Mouse (Mus musculus) forebrain, embryonic 10.5 days (tissue): Measurements from ENCODE around the gene Kntc1. TPM values are rescaled to one million over a fixed set of nuclear protein-coding genes. Genes with fewer than 3 reads are reported as not detected.
"Not testable (repeated sequence)": the region's sequence is repeated elsewhere in the genome, so short reads cannot be mapped to it uniquely, and the experiment has no call there.

Experiments
- DNase-seq: peaks from one replicate; pipeline ENCODE4 v3.0.0-alpha.2; 2017; ENCODE audit warnings: low spot score; ENCODE audit errors: extremely low spot score
- H3K27ac ChIP-seq: fragments of 300-500 bp; sonication (generic); 2 replicates; pipeline ENCODE4 v1.5.1; 2016; ENCODE audit warnings: mild to moderate bottlenecking
- H3K27me3 ChIP-seq: fragments of 300-500 bp; sonication (generic); 2 replicates; pipeline ENCODE4 v1.6.1; 2016; ENCODE audit warnings: mild to moderate bottlenecking; ENCODE audit not compliant: poor library complexity, severe bottlenecking
- H3K36me3 ChIP-seq: fragments of 300-500 bp; sonication (generic); replicated peaks from 2 replicates; pipeline ENCODE4 v1.6.1; 2016; ENCODE audit warnings: mild to moderate bottlenecking, moderate library complexity
- H3K4me1 ChIP-seq: fragments of 300-500 bp; sonication (generic); 2 replicates; pipeline ENCODE4 v1.6.1; 2016
- H3K4me3 ChIP-seq: fragments of 300-500 bp; sonication (generic); 2 replicates; pipeline ENCODE4 v1.5.1; 2016; ENCODE audit warnings: mild to moderate bottlenecking, moderate library complexity
- H3K9me3 ChIP-seq: fragments of 300-500 bp; sonication (generic); 2 replicates; pipeline ENCODE4 v1.6.1; 2016; ENCODE audit warnings: mild to moderate bottlenecking, moderate library complexity
- WGBS: fragments of 180-500 bp; shearing (Covaris S2); methylation state at CpG from one replicate; pipeline ENCODE4 v1.1.7; 2016; 5-methylcytosine and 5-hydroxymethylcytosine counted together
- polyA plus RNA-seq: library from polyadenylated mRNA; unstranded; fragments of >200 nt; fragmentation: Nextera tagmentation; extraction: Ambion mirVana; gene quantifications from 2 replicates; pipeline ENCODE4 v1.2.1, GENCODE M21; 2016

Gene Kntc1
- polyA plus RNA-seq = 51.3 and 52.1 TPM in 2 replicates

DNA sequence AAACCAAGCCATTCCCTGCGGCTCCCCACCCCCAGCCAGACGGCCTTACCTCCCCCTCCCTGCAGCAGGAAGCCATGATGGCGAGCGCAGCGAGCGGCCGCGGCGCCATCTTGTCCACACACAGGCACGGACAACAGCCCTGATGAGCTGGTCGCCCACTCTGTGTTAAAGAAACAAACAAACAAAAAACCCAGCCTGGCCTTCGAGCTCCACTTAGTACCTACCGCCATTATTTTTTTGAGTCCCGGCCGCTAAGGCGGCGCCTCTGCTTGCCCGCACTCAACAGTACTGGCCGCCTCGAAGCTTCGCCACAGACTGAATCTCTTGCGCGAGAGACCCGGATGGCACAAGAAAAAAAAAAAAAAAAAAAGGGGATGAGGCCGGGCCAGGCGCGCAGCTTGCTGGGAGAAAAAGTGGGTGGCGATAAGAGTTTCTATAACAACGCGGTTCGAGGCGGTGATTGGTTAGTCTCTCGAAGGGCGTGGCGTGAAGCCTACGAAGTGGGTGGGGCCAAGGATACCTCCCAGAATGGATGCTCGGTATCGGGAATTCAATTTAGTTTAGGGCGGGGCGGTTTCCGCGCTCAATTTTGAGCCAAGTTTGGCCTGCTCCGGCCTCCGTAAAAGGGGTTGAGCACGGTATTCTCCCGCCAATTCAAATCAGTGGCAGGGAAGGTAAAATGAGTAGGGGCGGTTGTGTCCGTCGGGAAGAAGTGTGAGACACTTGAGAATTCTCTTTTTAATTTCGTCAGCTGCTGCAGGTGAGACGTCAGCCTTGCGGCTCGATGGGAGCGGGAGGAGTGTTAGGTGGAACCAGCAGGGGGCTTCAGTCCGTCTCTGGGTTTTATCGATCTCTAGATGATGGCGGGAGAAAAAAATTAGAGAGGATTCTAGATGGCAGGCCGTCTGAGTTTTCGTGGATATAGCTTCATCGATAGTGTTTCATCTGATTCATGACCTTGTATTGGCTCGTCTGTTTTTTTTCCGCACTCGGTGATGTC lies at the start of gene Kntc1, which contains the start of gene Rsrc2:
Gene Kntc1 (plus strand): TSS at position 652 of the 1,000 bp plus-strand sequence.
Gene Rsrc2 (minus strand): TSS at position 350 of the 1,000 bp plus-strand sequence.
- under 1% methylated on average over 63 of the region's 63 CpGs for WGBS
- H3K36me3 ChIP-seq = peaks cover 60% of the 10 kb centered on the region
- H3K27me3 ChIP-seq = no peaks in the 10 kb centered on the region
- peak within 1 kb of the TSS; percentile 86 for H3K4me3 ChIP-seq
- no peaks in the 10 kb centered on the region for H3K9me3 ChIP-seq
- H3K4me1 ChIP-seq = peaks cover 34% of the 10 kb centered on the region
- DNase-seq = peak; percentile 100
- H3K27ac ChIP-seq = peak within 1 kb of the TSS; percentile 98

DNA sequence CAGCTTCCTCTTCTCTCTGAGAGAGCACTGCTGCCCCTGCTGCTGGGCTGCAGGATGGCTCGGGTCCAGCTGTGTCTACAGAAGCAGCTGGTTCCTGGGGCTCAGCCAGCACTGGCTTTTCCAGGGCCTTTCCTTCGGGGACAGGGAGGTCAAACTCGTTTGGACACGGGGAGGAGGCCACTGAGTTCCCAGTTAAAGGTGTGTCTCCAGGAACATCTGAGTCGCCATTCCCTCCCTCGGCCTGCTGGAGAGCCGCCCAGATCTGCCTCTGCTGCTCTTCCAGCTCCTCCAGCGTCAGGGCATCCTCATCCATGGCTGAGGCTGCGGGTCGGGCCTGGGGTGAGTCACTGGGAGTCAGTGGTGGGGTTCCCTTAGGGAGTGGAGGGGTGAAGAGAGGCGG lies 48.9 kb upstream of the Kntc1 start:
- H3K27ac ChIP-seq = no peak overlapping the region
- H3K4me3 ChIP-seq = no peak overlapping the region
- H3K4me1 ChIP-seq = no peaks in the 10 kb centered on the region
- H3K9me3 ChIP-seq = no peaks in the 10 kb centered on the region
- peaks cover 85% of the 10 kb centered on the region for H3K36me3 ChIP-seq
- H3K27me3 ChIP-seq = no peaks in the 10 kb centered on the region
- 86% methylated on average over 11 of the region's 11 CpGs for WGBS
- no peak for DNase-seq

DNA sequence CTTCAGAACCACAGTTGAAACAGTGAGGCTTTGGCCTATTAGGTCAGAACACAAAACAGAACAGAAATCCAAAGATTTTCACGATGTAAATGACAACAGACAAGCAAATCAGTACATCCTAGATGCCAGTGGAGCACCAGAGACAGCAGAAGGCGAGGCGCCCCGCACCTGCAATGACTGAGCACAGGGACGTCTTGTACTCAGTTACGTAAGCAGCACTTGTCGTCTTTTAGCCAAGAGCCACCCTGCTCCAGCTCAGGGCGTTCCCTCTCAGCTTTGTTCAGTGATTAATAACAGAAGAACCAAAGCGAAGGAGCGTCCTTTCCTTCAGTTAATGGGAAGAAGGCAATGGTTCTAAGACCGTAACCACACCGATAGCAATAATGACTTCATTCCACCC lies 40.9 kb upstream of the Kntc1 start:
- H3K4me3 ChIP-seq = no peak overlapping the region
- DNase-seq = no peak
- H3K9me3 ChIP-seq = peaks cover 5% of the 10 kb centered on the region; the same call in 1 of the 2 replicates
- H3K36me3 ChIP-seq = peaks cover 100% of the 10 kb centered on the region
- H3K27me3 ChIP-seq = no peaks in the 10 kb centered on the region
- 96% methylated on average over 12 of the region's 12 CpGs for WGBS
- H3K27ac ChIP-seq = no peak overlapping the region
- H3K4me1 ChIP-seq = no peaks in the 10 kb centered on the region

DNA sequence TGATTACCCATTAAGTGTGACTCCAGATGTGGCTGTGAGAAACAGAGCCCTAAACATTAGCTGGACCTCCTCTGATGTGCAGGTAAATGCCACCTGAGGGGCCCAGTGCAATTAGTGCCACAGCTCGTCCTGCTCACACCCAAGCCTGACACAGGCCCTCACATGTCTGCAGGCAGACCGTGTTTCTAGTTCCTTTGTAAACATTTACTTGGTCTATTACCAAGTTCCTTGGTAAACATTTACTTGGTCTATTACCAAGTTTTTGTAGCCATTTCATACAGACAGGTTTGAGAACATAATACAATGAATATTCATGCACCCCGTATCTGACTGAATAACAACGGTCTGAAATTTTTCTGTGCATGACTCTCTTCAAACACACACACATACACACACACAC lies 39.9 kb upstream of the Kntc1 start:
- Histone ChIP-seq H3K27ac (no peak overlapping the region), H3K9me3 (peaks cover 5% of the 10 kb centered on the region; the same call in 1 of the 2 replicates), H3K27me3 (no peaks in the 10 kb centered on the region), H3K4me1 (no peaks in the 10 kb centered on the region), H3K36me3 (peaks cover 100% of the 10 kb centered on the region), H3K4me3 (no peak overlapping the region)
- WGBS = 89% methylated on average over 4 of the region's 4 CpGs
- no peak for DNase-seq

DNA sequence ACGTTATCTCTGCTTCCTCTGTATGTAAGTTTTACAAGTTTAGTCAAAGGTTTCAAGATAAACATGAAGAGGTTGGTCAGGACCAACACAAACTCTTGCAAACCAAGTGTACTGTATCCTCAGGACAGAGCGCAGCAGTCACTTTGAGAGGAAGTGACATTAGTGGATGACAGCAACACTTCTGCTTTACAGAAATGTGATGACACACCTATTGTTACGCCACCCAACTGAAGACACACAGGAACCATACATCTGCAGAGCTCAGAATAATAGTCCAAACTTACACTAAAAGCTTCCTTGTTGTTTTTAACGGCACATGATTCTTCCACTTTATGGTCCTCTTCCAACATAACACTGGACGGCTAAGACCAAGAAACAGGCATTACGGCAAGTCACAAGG lies 35.7 kb upstream of the Kntc1 start:
- WGBS = 97% methylated on average over 6 of the region's 6 CpGs
- H3K36me3 ChIP-seq = peaks cover 100% of the 10 kb centered on the region

DNA sequence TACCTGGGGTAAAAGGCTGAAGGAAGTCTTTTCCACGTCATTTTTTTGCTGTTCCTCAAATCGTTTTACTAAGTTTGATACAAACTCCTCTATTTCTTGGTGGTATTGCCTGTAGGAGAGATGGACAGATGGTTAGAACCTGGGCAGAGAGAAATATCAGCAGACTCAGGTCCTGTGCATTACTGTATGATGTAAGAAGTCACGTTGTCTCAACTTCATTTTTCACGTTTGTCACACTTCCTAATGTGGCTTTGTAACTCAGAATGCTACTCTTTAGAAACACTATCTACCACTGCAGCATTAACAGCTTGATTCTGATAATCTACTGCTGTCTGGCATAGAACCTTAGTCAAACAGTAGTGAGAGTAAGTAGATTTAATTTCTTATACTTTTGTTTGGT lies 34.9 kb upstream of the Kntc1 start:
- Histone ChIP-seq H3K36me3 (peaks cover 94% of the 10 kb centered on the region), H3K27me3 (no peaks in the 10 kb centered on the region), H3K27ac (no peak overlapping the region), H3K9me3 (peaks cover 5% of the 10 kb centered on the region; the same call in 1 of the 2 replicates), H3K4me3 (no peak overlapping the region), H3K4me1 (peaks cover 26% of the 10 kb centered on the region)
- DNase-seq = no peak
- 95% methylated on average over 4 of the region's 4 CpGs for whole genome bisulfite sequencing

More for the DNA sequence above, 35.7 kb upstream of the Kntc1 start:
- no peak for DNase-seq
- no peak overlapping the region for H3K4me3 ChIP-seq
- peaks cover 18% of the 10 kb centered on the region for H3K4me1 ChIP-seq
- H3K27me3 ChIP-seq = no peaks in the 10 kb centered on the region
- no peak overlapping the region for H3K27ac ChIP-seq
- H3K9me3 ChIP-seq = peaks cover 5% of the 10 kb centered on the region; the same call in 1 of the 2 replicates

DNA sequence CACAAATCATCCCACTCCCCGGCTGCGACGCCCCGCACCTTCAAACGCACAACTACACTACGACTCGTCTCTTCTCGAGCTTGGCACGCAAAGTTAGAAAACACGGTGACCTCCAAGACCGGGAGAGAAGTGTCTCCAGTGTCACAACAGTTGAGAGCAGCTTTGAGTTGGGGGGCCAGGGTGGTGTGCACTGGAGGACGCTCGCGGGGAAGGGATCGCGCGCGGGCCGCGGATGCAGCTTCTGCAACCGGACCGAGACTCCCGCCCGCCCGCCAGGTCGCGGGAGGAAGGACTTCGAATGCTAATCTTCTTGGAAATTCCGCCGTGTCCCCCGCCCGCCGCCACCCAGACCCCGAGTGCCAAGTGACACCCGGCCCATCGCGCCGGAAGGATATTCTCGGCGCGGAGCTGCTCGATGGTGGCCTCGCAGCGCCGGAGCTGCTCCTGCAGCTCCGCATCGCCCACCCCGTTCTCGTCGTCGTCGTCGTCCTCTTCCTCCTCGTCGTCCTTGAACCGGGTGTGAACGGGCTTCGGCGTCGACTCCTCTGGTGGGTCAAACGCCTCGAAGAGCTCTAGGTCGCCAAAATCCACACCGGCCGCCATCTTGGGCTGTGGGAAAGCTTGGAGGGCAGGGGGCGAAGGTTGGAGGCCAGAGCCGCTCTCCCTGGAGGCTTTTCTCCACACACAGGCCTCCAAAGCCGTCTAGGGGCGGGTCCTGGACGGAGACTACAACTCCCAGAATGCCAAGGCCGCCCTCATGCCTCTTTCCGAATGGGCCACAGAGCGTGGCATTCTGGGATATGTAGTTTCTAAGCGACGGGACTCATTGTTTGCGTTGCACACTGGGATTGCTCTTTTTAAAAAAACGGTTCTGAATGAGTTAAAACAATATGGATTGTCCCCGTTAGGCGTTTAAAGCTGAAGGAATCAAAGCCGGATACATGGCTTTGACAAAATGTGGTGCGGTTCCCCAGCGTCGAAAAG lies 28.9 kb upstream of the Kntc1 start, which contains the start of gene Zcchc8:
Gene Zcchc8 (minus strand): TSS at position 773 of the 984 bp plus-strand sequence.
- Histone ChIP-seq H3K27ac (peak within 1 kb of the TSS; percentile 96), H3K36me3 (peaks cover 35% of the 10 kb centered on the region), H3K4me1 (peaks cover 32% of the 10 kb centered on the region), H3K4me3 (peak within 1 kb of the TSS; percentile 74), H3K27me3 (no peaks in the 10 kb centered on the region), H3K9me3 (no peaks in the 10 kb centered on the region)
- peak; percentile 98 for DNase-seq
- WGBS = under 1% methylated on average over 83 of the region's 83 CpGs

DNA sequence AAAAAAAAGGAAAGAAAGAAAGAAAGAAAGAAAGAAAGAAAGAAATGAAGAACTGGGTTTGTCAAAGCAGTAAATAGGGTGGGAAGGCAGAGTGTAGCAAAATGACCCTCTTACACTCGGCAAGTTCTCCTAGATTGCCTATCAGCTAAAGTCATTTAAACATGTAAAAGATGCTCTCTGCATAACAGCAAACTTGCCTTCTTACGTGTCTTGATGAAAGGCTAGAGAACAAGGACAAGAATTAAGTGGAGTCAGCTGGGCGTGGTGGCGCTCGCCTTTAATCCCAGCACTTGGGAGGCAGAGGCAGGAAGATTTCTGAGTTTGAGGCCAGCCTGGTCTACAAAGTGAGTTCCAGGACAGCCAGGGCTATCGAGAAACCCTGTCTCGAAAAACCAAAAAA lies 25.7 kb upstream of the Kntc1 start:
- Histone ChIP-seq H3K36me3 (peaks cover 22% of the 10 kb centered on the region), H3K4me1 (peaks cover 13% of the 10 kb centered on the region)
- 92% methylated on average over 7 of the region's 7 CpGs for WGBS
- H3K27ac ChIP-seq, H3K9me3 ChIP-seq, H3K4me3 ChIP-seq, DNase-seq, H3K27me3 ChIP-seq: not testable (repeated sequence)

DNA sequence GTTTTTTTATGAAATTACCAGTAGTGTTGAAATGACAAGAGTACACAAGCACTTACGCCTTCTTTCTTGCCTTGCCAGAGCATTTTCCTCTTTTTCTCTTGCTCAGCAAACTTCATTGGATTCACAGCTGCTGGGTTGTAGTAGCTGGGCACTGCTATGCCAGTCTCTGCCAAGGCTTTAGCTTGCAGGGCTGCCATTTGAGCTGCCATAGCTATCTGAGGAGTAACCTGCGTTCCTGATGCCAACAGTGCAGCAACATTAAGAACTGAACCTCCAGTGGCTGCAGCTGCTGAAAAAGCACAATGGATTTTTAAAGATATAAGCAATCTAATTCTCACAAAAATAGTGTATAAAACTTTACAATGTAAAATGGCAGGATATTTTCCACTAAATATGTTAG lies 18.5 kb upstream of the Kntc1 start:
- no peak overlapping the region for H3K4me3 ChIP-seq
- H3K27ac ChIP-seq = no peak overlapping the region
- peaks cover 91% of the 10 kb centered on the region for H3K36me3 ChIP-seq
- no peaks in the 10 kb centered on the region for H3K9me3 ChIP-seq
- H3K4me1 ChIP-seq = no peaks in the 10 kb centered on the region
- DNase-seq = no peak
- H3K27me3 ChIP-seq = no peaks in the 10 kb centered on the region
- WGBS = 96% methylated on average over 2 of the region's 2 CpGs

DNA sequence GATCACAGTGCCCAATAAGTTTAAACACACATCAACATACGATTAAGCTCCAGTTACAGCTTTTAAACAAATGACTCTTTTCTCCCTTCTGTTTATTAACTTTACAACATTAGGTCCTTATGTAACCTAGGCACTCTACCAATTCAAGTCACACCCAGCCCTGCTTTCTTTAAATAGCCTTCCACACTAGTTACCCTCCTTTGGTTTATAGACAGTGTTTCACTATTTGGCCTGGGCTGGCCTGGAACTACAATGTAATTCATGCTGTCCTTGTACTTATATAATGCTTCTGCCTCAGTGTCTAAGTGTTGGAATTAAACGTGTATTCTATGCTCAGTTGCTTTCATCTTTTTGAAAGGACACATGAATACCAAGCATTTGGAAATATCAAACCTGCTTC lies 5.2 kb upstream of the Kntc1 start:
- Histone ChIP-seq H3K36me3 (peaks cover 81% of the 10 kb centered on the region), H3K27me3 (no peaks in the 10 kb centered on the region), H3K4me3 (no peak overlapping the region), H3K27ac (no peak overlapping the region), H3K9me3 (no peaks in the 10 kb centered on the region), H3K4me1 (peaks cover 22% of the 10 kb centered on the region)
- DNase-seq = no peak
- 93% methylated on average over 2 of the region's 2 CpGs for WGBS

DNA sequence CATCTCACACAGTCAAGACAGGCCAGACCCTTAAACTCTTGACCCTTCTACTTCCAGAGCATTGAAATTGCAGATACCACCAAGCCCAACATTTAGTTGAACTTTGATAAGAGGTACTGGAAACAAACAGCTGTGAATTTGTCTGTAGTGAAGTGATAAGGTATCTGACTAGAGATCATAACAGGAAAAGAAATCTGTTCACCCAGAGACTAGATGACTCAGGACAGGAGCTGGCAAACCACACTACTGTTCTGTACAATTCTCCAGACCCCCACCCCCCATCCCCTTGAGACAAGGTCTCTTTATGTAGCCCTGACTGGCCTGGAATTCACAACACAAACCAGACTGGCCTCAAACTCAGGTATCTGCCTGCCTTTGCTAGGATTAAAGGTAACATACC lies 3.3 kb upstream of the Kntc1 start:
- Histone ChIP-seq H3K27ac (no peak overlapping the region), H3K9me3 (no peaks in the 10 kb centered on the region), H3K4me3 (peak overlapping the region; percentile 86), H3K36me3 (peaks cover 62% of the 10 kb centered on the region), H3K4me1 (peaks cover 33% of the 10 kb centered on the region), H3K27me3 (no peaks in the 10 kb centered on the region)
- DNase-seq = no peak

DNA sequence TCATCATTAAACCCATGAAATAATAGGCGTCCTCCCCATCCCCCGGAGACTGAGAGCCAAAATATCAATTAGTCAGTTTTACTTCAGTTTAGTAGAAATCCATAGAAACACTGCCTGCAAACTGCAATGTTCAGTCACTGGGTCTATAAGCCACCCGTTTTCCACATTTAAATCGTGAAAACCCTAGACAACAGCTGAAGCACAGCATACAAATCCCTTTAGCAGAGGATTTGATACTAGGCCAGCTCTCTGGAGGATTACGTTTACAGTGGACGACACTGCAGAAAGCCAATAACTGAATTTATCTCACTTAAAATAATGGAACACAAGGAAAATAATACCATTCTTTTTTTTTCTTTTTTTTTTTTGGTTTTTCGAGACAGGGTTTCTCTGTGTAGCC lies 1.9 kb upstream of the Kntc1 start:
- no peak for DNase-seq
- WGBS = 60% methylated on average over 7 of the region's 7 CpGs
- peaks cover 34% of the 10 kb centered on the region for H3K4me1 ChIP-seq
- peak overlapping the region; percentile 86 for H3K4me3 ChIP-seq
- peaks cover 62% of the 10 kb centered on the region for H3K36me3 ChIP-seq
- no peaks in the 10 kb centered on the region for H3K9me3 ChIP-seq
- no peaks in the 10 kb centered on the region for H3K27me3 ChIP-seq
- H3K27ac ChIP-seq = no peak overlapping the region
